Mouse (Mus musculus) liver, adult 2 months (tissue): ENCODE results near the gene Tnf. TPM values are rescaled to one million over a fixed set of nuclear protein-coding genes. Genes with fewer than 3 reads are reported as not detected.

Source experiments
- DNase-seq: peaks from one replicate; pipeline ENCODE4 v3.0.0-alpha.2; 2011; ENCODE audit warnings: low read depth, low spot score; ENCODE audit errors: extremely low read depth
- H3K27ac ChIP-seq: fragments of 200-500 bp; replicated peaks from 2 replicates; pipeline ENCODE4 v1.5.1; 2012; ENCODE audit warnings: low read depth, mild to moderate bottlenecking, control low read depth, inconsistent platforms, low read length; ENCODE audit not compliant: insufficient read depth
- H3K27me3 ChIP-seq: fragments of 200-500 bp; 2 replicates; pipeline ENCODE4 v1.6.1; 2012; ENCODE audit warnings: mild to moderate bottlenecking, moderate library complexity, low read length, inconsistent platforms; ENCODE audit not compliant: control insufficient read depth, insufficient read depth
- H3K36me3 ChIP-seq: fragments of 200-500 bp; 2 replicates; pipeline ENCODE4 v1.6.1; 2012; ENCODE audit warnings: low read length, inconsistent platforms; ENCODE audit not compliant: control insufficient read depth, insufficient read depth
- H3K4me1 ChIP-seq: fragments of 200-500 bp; 2 replicates; pipeline ENCODE4 v1.6.1; 2011; ENCODE audit warnings: low read length; ENCODE audit not compliant: control insufficient read depth, insufficient read depth
- H3K4me3 ChIP-seq: fragments of 200-500 bp; 2 replicates; pipeline ENCODE4 v1.5.1; 2011; ENCODE audit warnings: low read depth, mild to moderate bottlenecking, control low read depth, low read length, moderate library complexity; ENCODE audit not compliant: insufficient read depth
- H3K79me2 ChIP-seq: fragments of 200-500 bp; 2 replicates; pipeline ENCODE4 v1.6.1; 2012; ENCODE audit warnings: inconsistent platforms, mild to moderate bottlenecking, low read length, moderate library complexity; ENCODE audit not compliant: control insufficient read depth, insufficient read depth
- H3K9ac ChIP-seq: fragments of 200-500 bp; 2 replicates; pipeline ENCODE4 v1.6.1; 2012; ENCODE audit warnings: low read depth, mild to moderate bottlenecking, control low read depth, inconsistent platforms, low read length
- CTCF ChIP-seq: fragments of 200-500 bp; IDR thresholded peaks from 2 replicates; pipeline ENCODE4 v1.5.1; 2011; ENCODE audit warnings: low read depth, low read length, control low read depth
- POLR2A ChIP-seq: fragments of 200-500 bp; IDR thresholded peaks from 2 replicates; pipeline ENCODE4 v1.6.1; 2011; ENCODE audit warnings: low read length, control low read depth; ENCODE audit not compliant: insufficient read depth; ENCODE audit errors: extremely low read depth
- WGBS: fragments of 180-500 bp; shearing (Covaris S2); methylation state at CpG from one replicate; pipeline ENCODE4 v1.1.7; 2018; 5-methylcytosine and 5-hydroxymethylcytosine counted together
- polyA plus RNA-seq: library from polyadenylated mRNA; depleted of rRNA; stranded (reverse); fragments of >200 nt; gene quantifications from 2 replicates; pipeline ENCODE4 v1.2.3, GENCODE M21; 2012
- total RNA-seq: library from RNA; depleted of rRNA; stranded (reverse); fragments of >200 nt; gene quantifications from 2 replicates; pipeline ENCODE4 v1.2.3, GENCODE M21; 2014

Tnf gene
- total and polyA plus RNA-seq, 2 experiments = 0.15 TPM; not detected in 1

GRCm38 (mm10) chr17:35247144-35247543 lies 45.3 kb upstream of the Tnf start:
- Histone ChIP-seq H3K79me2 (peaks cover 24% of the 10 kb centered on the region), H3K4me3 (no peak overlapping the region), H3K27ac (no peak overlapping the region), H3K9ac (no peak overlapping the region), H3K4me1 (peaks cover 10% of the 10 kb centered on the region), H3K27me3 (no peaks in the 10 kb centered on the region), H3K36me3 (peaks cover 65% of the 10 kb centered on the region)
- DNase-seq = no peak
- TF ChIP-seq POLR2A (no peak), CTCF (no peak)
- 84% methylated on average over 7 of the region's 7 CpGs for WGBS

GRCm38 (mm10) chr17:35245731-35246623 lies 44.2 kb upstream of the Tnf start:
- Histone ChIP-seq H3K4me3 (no peak overlapping the region), H3K36me3 (peaks cover 61% of the 10 kb centered on the region), H3K9ac (no peak overlapping the region), H3K79me2 (peaks cover 29% of the 10 kb centered on the region), H3K27me3 (no peaks in the 10 kb centered on the region), H3K4me1 (peaks cover 10% of the 10 kb centered on the region), H3K27ac (no peak overlapping the region)
- TF ChIP-seq POLR2A (no peak), CTCF (peak; percentile 16; the same call in 1 of the 2 replicates)
- no peak for DNase-seq
- WGBS = 82% methylated on average over 15 of the region's 15 CpGs

GRCm38 (mm10) chr17:35244999-35245398 lies 43.2 kb upstream of the Tnf start:
- Histone ChIP-seq H3K4me1 (peaks cover 16% of the 10 kb centered on the region), H3K79me2 (peaks cover 29% of the 10 kb centered on the region), H3K4me3 (no peak overlapping the region), H3K9ac (no peak overlapping the region), H3K36me3 (peaks cover 59% of the 10 kb centered on the region), H3K27me3 (no peaks in the 10 kb centered on the region), H3K27ac (no peak overlapping the region)
- 41% methylated on average over 2 of the region's 2 CpGs for WGBS
- no peak for TF ChIP-seq POLR2A
- no peak for TF ChIP-seq CTCF
- no peak for DNase-seq

- H3K4me1 ChIP-seq = peaks cover 16% of the 10 kb centered on the region
- H3K27me3 ChIP-seq = no peaks in the 10 kb centered on the region
- H3K36me3 ChIP-seq = peaks cover 44% of the 10 kb centered on the region
- 11% methylated on average over 16 of the region's 16 CpGs for WGBS
- H3K4me3 ChIP-seq = peak overlapping the region; percentile 83
- TF ChIP-seq CTCF (no peak), POLR2A (no peak)
- H3K79me2 ChIP-seq = peaks cover 29% of the 10 kb centered on the region
- no peak overlapping the region for H3K27ac ChIP-seq
- peak overlapping the region; percentile 89 for H3K9ac ChIP-seq
- DNase-seq = no peak
Measured at GRCm38 (mm10) chr17:35243086-35243485, 41.3 kb upstream of the Tnf start.

GRCm38 (mm10) chr17:35242015-35242941 lies 40.5 kb upstream of the Tnf start:
- Histone ChIP-seq H3K9ac (peak overlapping the region; percentile 89), H3K27me3 (no peaks in the 10 kb centered on the region), H3K27ac (peak overlapping the region; percentile 82), H3K4me1 (peaks cover 16% of the 10 kb centered on the region), H3K79me2 (peaks cover 29% of the 10 kb centered on the region), H3K36me3 (peaks cover 37% of the 10 kb centered on the region), H3K4me3 (peak overlapping the region; percentile 83)
- DNase-seq = peak; percentile 60
- TF ChIP-seq POLR2A = no peak
- peak; percentile 37 for TF ChIP-seq CTCF
- WGBS = under 1% methylated on average over 55 of the region's 55 CpGs
